Mouse (Mus musculus): ENCODE measurements at regions not wholly inside any gene's neighbourhood (a gene's known extent, or its start where the extent isn't known, plus 50 kb on each side); places are given as distances from the start of the nearest gene placed in this dataset.
A peak's percentile ranks its signal among the peaks of the same experiment; 100 is the strongest.

GRCm38 (mm10) chr6:31263821-31264220 is 134.7 kb upstream of the Mkln1 start:
- Histone ChIP-seq H3K4me1 (ENCODE audit: insufficient read depth, low read length) (no peaks in the 10 kb centered on the region), H3K4me2 (ENCODE audit: low read depth, low read length, poor library complexity, severe bottlenecking) (no peak overlapping the region), H3K36me3 (ENCODE audit: insufficient read depth, low read length) (no peaks in the 10 kb centered on the region), H3K9me3 (ENCODE audit: low read length) (no peaks in the 10 kb centered on the region), H3K4me3 (ENCODE audit: low read depth, low read length) (no peak overlapping the region), H3K27ac (ENCODE audit: low read depth, low read length) (no peak overlapping the region), H3K27me3 (ENCODE audit: insufficient read depth, low read length) (no peaks in the 10 kb centered on the region), H3K9ac (replicated peaks; ENCODE audit: low read length, poor library complexity, severe bottlenecking) (no peak overlapping the region)
- WGBS, result 90% methylated on average over 6 of the region's 6 CpGs
- DNase-seq (ENCODE audit: low spot score) (no peak), ATAC-seq (ENCODE audit: low FRiP score) (no peak)
- no peak for TF ChIP-seq CTCF (IDR thresholded peaks at IDR 0.05)

GRCm38 (mm10) chr6:31266441-31267040 is 132.0 kb upstream of the Mkln1 start:
- H3K4me3 ChIP-seq (ENCODE audit: low read depth, low read length), result no peak overlapping the region
- H3K36me3 ChIP-seq (ENCODE audit: insufficient read depth, low read length), result no peaks in the 10 kb centered on the region
- H3K4me1 ChIP-seq (ENCODE audit: insufficient read depth, low read length), result no peaks in the 10 kb centered on the region
- DNase-seq (ENCODE audit: low spot score), result no peak
- no peak for ATAC-seq (ENCODE audit: low FRiP score)
- H3K9me3 ChIP-seq (ENCODE audit: low read length), result no peaks in the 10 kb centered on the region
- H3K27ac ChIP-seq (ENCODE audit: low read depth, low read length), result no peak overlapping the region
- H3K4me2 ChIP-seq (ENCODE audit: low read depth, low read length, poor library complexity, severe bottlenecking), result no peak overlapping the region
- no peaks in the 10 kb centered on the region for H3K27me3 ChIP-seq (ENCODE audit: insufficient read depth, low read length)
- H3K9ac ChIP-seq (replicated peaks; ENCODE audit: low read length, poor library complexity, severe bottlenecking), result no peak overlapping the region
- 83% methylated on average over 17 of the region's 17 CpGs for WGBS
- TF ChIP-seq CTCF (IDR thresholded peaks at IDR 0.05), result no peak

DNA sequence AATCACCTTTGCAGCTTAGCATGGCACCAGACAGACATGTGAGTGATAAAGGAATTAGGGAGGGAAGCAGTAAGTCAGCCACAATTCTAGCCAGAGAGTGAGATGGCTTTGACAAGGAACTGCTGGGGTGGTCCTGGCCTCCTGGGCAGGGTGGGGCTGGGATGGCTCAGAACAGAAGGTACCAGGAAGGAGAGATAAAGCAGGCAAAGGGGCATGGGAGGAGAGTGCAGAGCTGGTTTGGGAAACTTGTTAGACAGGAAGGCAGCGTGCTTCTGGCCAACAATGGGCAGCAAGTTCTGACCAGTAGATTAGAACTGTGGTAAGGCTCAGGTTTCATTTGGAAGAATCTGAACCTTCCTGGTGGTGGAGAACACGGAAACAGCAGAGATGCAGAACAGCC is 130.5 kb upstream of the Mkln1 start:
- ATAC-seq (ENCODE audit: low FRiP score) (no peak), DNase-seq (ENCODE audit: low spot score) (no peak)
- no peak overlapping the region for H3K4me2 ChIP-seq (ENCODE audit: low read depth, low read length, poor library complexity, severe bottlenecking)
- H3K9ac ChIP-seq (replicated peaks; ENCODE audit: low read length, poor library complexity, severe bottlenecking), result no peak overlapping the region
- H3K27me3 ChIP-seq (ENCODE audit: insufficient read depth, low read length), result no peaks in the 10 kb centered on the region
- H3K9me3 ChIP-seq (ENCODE audit: low read length), result no peaks in the 10 kb centered on the region
- H3K4me1 ChIP-seq (ENCODE audit: insufficient read depth, low read length), result no peaks in the 10 kb centered on the region
- 83% methylated on average over 2 of the region's 2 CpGs for WGBS
- H3K4me3 ChIP-seq (ENCODE audit: low read depth, low read length), result no peak overlapping the region
- no peaks in the 10 kb centered on the region for H3K36me3 ChIP-seq (ENCODE audit: insufficient read depth, low read length)
- no peak for TF ChIP-seq CTCF (IDR thresholded peaks at IDR 0.05)
- no peak overlapping the region for H3K27ac ChIP-seq (ENCODE audit: low read depth, low read length)

DNA sequence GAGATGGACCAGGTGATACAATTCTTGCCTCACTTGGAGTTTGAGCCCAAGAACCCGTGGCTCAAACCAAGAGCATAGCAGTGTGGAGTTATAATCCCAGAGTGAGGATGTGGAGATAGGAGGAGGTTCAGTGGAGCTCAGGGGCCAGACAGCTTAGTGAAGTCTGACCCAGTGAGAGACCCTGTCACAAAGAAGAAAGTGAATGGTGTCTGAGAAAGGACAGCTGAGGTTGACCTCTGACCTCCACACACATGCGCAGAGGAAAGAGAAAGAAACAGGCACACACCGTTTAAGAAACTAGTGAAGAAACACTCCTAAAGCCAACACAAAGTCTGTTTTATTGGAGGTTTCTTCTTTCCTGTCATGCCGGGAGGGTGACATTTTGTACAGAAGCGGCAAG is 124.7 kb upstream of the Mkln1 start:
- H3K4me3 ChIP-seq (ENCODE audit: low read depth, low read length), result no peak overlapping the region
- no peak overlapping the region for H3K27ac ChIP-seq (ENCODE audit: low read depth, low read length)
- TF ChIP-seq CTCF (IDR thresholded peaks at IDR 0.05), result no peak
- ATAC-seq (ENCODE audit: low FRiP score), result no peak
- 31% methylated on average over 5 of the region's 5 CpGs for WGBS
- H3K9me3 ChIP-seq (ENCODE audit: low read length), result no peaks in the 10 kb centered on the region
- no peaks in the 10 kb centered on the region for H3K36me3 ChIP-seq (ENCODE audit: insufficient read depth, low read length)
- no peaks in the 10 kb centered on the region for H3K4me1 ChIP-seq (ENCODE audit: insufficient read depth, low read length)
- no peaks in the 10 kb centered on the region for H3K27me3 ChIP-seq (ENCODE audit: insufficient read depth, low read length)
- H3K4me2 ChIP-seq (ENCODE audit: low read depth, low read length, poor library complexity, severe bottlenecking), result no peak overlapping the region
- H3K9ac ChIP-seq (replicated peaks; ENCODE audit: low read length, poor library complexity, severe bottlenecking), result no peak overlapping the region
- DNase-seq (ENCODE audit: low spot score), result no peak

DNA sequence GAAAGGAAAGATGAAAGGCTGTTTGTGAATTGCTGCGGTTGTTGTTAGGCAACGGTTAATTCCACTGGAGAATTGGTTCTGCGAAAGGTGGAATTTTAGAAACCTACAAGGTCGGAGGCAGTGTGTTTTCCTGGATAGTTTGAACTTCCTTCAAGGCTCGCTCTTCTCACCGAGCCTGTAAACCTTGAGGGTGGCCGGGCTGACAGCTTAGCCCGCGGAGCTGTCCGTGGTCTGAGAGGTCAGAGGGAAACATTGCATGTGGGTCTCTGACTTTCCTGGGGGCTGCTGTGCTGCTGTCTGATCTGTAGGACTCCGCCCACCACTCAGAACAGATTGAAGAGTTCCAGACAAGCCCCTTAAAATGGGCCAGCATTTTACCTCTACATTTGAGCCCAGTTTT is 124.3 kb upstream of the Mkln1 start:
- no peaks in the 10 kb centered on the region for H3K36me3 ChIP-seq (ENCODE audit: insufficient read depth, low read length)
- ATAC-seq (ENCODE audit: low FRiP score) (no peak), DNase-seq (ENCODE audit: low spot score) (no peak)
- H3K27me3 ChIP-seq (ENCODE audit: insufficient read depth, low read length), result no peaks in the 10 kb centered on the region
- no peaks in the 10 kb centered on the region for H3K9me3 ChIP-seq (ENCODE audit: low read length)
- no peak for TF ChIP-seq CTCF (IDR thresholded peaks at IDR 0.05)
- no peak overlapping the region for H3K27ac ChIP-seq (ENCODE audit: low read depth, low read length)
- no peak overlapping the region for H3K4me3 ChIP-seq (ENCODE audit: low read depth, low read length)
- no peak overlapping the region for H3K4me2 ChIP-seq (ENCODE audit: low read depth, low read length, poor library complexity, severe bottlenecking)
- H3K9ac ChIP-seq (replicated peaks; ENCODE audit: low read length, poor library complexity, severe bottlenecking), result no peak overlapping the region
- H3K4me1 ChIP-seq (ENCODE audit: insufficient read depth, low read length), result no peaks in the 10 kb centered on the region
- 30% methylated on average over 11 of the region's 11 CpGs for WGBS

DNA sequence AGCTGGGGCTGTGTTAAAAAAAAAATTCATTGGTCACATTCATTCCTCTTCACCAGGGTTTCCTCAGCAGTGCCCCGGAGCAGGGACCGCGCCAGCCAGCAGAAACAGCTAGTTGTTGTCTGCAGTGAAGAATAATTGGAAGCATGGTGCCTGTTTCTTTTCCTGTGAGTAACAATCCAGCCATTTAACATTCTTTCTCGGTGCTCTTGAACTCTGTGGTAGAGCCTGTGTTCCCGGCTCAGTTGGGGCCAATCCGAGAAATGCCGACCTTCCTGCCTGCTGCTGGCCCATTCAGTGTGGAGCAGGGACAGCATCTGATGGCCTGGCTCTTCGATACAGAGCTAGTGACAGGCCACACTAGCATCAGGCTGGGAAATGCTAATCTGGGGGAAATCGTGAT is 120.7 kb upstream of the Mkln1 start:
- H3K9me3 ChIP-seq (ENCODE audit: low read length), result no peaks in the 10 kb centered on the region
- ATAC-seq (ENCODE audit: low FRiP score) (no peak), DNase-seq (ENCODE audit: low spot score) (peak; percentile 21)
- no peak overlapping the region for H3K9ac ChIP-seq (replicated peaks; ENCODE audit: low read length, poor library complexity, severe bottlenecking)
- TF ChIP-seq CTCF (IDR thresholded peaks at IDR 0.05), result no peak
- H3K27ac ChIP-seq (ENCODE audit: low read depth, low read length), result no peak overlapping the region
- H3K4me1 ChIP-seq (ENCODE audit: insufficient read depth, low read length), result no peaks in the 10 kb centered on the region
- H3K27me3 ChIP-seq (ENCODE audit: insufficient read depth, low read length), result no peaks in the 10 kb centered on the region
- H3K4me3 ChIP-seq (ENCODE audit: low read depth, low read length), result no peak overlapping the region
- H3K36me3 ChIP-seq (ENCODE audit: insufficient read depth, low read length), result no peaks in the 10 kb centered on the region
- WGBS, result 51% methylated on average over 9 of the region's 9 CpGs
- H3K4me2 ChIP-seq (ENCODE audit: low read depth, low read length, poor library complexity, severe bottlenecking), result no peak overlapping the region
